Mouse (Mus musculus) stomach, postnatal 0 days (tissue): ENCODE data around the gene Hdc. TPM values are rescaled to one million over a fixed set of nuclear protein-coding genes. Genes with fewer than 3 reads are reported as not detected.

ENCODE experiments used
- ATAC-seq: fragments of 200-750 bp; cut with Nextera tagmentation; 2 replicates; pipeline ENCODE4 v1.8.0; 2017; ENCODE audit not compliant: low FRiP score, low TSS enrichment
- DNase-seq: peaks from one replicate; pipeline ENCODE4 v3.0.0-alpha.2; 2016; ENCODE audit warnings: low spot score
- H3K27ac ChIP-seq: fragments of 300-500 bp; sonication (generic); replicated peaks from 2 replicates; pipeline ENCODE4 v1.5.1; 2014; ENCODE audit warnings: mild to moderate bottlenecking, control low read depth
- H3K27me3 ChIP-seq: fragments of 300-500 bp; sonication (generic); 2 replicates; pipeline ENCODE4 v1.6.1; 2014; ENCODE audit warnings: low read length; ENCODE audit not compliant: control insufficient read depth, insufficient read depth
- H3K36me3 ChIP-seq: fragments of 300-500 bp; sonication (generic); 2 replicates; pipeline ENCODE4 v1.6.1; 2014; ENCODE audit warnings: low read length, mixed read lengths; ENCODE audit not compliant: control insufficient read depth, insufficient read depth
- H3K4me1 ChIP-seq: fragments of 300-500 bp; sonication (generic); replicated peaks from 2 replicates; pipeline ENCODE4 v1.6.1; 2014; ENCODE audit warnings: antibody characterized with exemption; ENCODE audit not compliant: control insufficient read depth, insufficient read depth
- H3K4me2 ChIP-seq: fragments of 300-500 bp; sonication (generic); replicated peaks from 2 replicates; pipeline ENCODE4 v1.6.1; 2014; ENCODE audit warnings: low read depth, mild to moderate bottlenecking, control low read depth, moderate library complexity
- H3K4me3 ChIP-seq: fragments of 300-500 bp; sonication (generic); 2 replicates; pipeline ENCODE4 v1.5.1; 2014; ENCODE audit warnings: low read depth, low read length, control low read depth
- H3K9ac ChIP-seq: fragments of 300-500 bp; sonication (generic); 2 replicates; pipeline ENCODE4 v1.6.1; 2014; ENCODE audit warnings: mild to moderate bottlenecking, low read length, control low read depth, mixed read lengths
- H3K9me3 ChIP-seq: fragments of 300-500 bp; sonication (generic); 2 replicates; pipeline ENCODE4 v1.6.1; 2016; ENCODE audit warnings: low read length; ENCODE audit not compliant: control insufficient read depth
- CTCF ChIP-seq: IDR thresholded peaks from 2 replicates; pipeline ENCODE4 v1.5.1; 2016; ENCODE audit warnings: antibody characterized with exemption, low read depth, mild to moderate bottlenecking, moderate library complexity
- EP300 ChIP-seq: optimal IDR thresholded peaks from 2 replicates; pipeline ENCODE3; 2016; ENCODE audit warnings: antibody characterized with exemption
- WGBS: fragments of 180-500 bp; shearing (Covaris S2); extraction: QIAGEN DNeasy Blood & Tissue Kit; methylation state at CpG from one replicate; pipeline ENCODE4 v1.1.7; 2014; 5-methylcytosine and 5-hydroxymethylcytosine counted together
- polyA plus RNA-seq: library from polyadenylated mRNA; unstranded; fragments of >200 nt; fragmentation: Nextera tagmentation; extraction: Ambion mirVana; gene quantifications from 2 replicates; pipeline ENCODE4 v1.2.1, GENCODE M21; 2015

Hdc gene
- polyA plus RNA-seq, 1 experiment from 2014 or later = 2.9 TPM

GRCm38 (mm10) chr2:126552357-126553290 lies 66.5 kb downstream of the Hdc start, which contains the start of gene Slc27a2:
Gene Slc27a2, plus strand, starts transcription at chr2:126552407.
- WGBS = 2% methylated on average over 61 of the region's 61 CpGs
- Histone ChIP-seq H3K9me3 (no peaks in the 10 kb centered on the region), H3K27me3 (peaks cover 5% of the 10 kb centered on the region; the same call in 1 of the 2 replicates), H3K9ac (peak within 1 kb of the TSS; percentile 38; the same call in 1 of the 2 replicates), H3K4me1 (no peaks in the 10 kb centered on the region), H3K36me3 (no peaks in the 10 kb centered on the region), H3K27ac (no peak within 1 kb of the TSS), H3K4me2 (peak within 1 kb of the TSS; percentile 93), H3K4me3 (peak within 1 kb of the TSS; percentile 45)
- DNase-seq (peak; percentile 53), ATAC-seq (0 out of 2 replicates have a peak, but pooled peaks have one; percentile 45)
- TF ChIP-seq EP300 (no peak), CTCF (no peak)

- Histone ChIP-seq H3K4me1 (no peaks in the 10 kb centered on the region), H3K9ac (no peak overlapping the region), H3K27me3 (peaks cover 5% of the 10 kb centered on the region; the same call in 1 of the 2 replicates), H3K36me3 (no peaks in the 10 kb centered on the region), H3K9me3 (no peaks in the 10 kb centered on the region), H3K4me3 (no peak overlapping the region), H3K4me2 (no peak overlapping the region), H3K27ac (no peak overlapping the region)
- 30% methylated on average over 5 of the region's 5 CpGs for whole genome bisulfite sequencing
- ATAC-seq (no peak; the same call in 1 of the 2 replicates), DNase-seq (no peak)
- TF ChIP-seq CTCF (no peak), EP300 (no peak)
These were observed 67.2 kb downstream of the Hdc start for GRCm38 (mm10) chr2:126551896-126552295.

GRCm38 (mm10) chr2:126551244-126551890 lies 67.7 kb downstream of the Hdc start:
- no peak overlapping the region for H3K4me3 ChIP-seq
- H3K27me3 ChIP-seq = peaks cover 5% of the 10 kb centered on the region; the same call in 1 of the 2 replicates
- no peak overlapping the region for H3K27ac ChIP-seq
- ATAC-seq (no peak), DNase-seq (no peak)
- no peaks in the 10 kb centered on the region for H3K4me1 ChIP-seq
- no peak for TF ChIP-seq EP300
- TF ChIP-seq CTCF = no peak
- no peaks in the 10 kb centered on the region for H3K36me3 ChIP-seq
- H3K4me2 ChIP-seq = no peak overlapping the region
- WGBS = 82% methylated on average over 8 of the region's 8 CpGs
- H3K9ac ChIP-seq = no peak overlapping the region
- no peaks in the 10 kb centered on the region for H3K9me3 ChIP-seq

GRCm38 (mm10) chr2:126549681-126550080 lies 69.4 kb downstream of the Hdc start:
- Histone ChIP-seq H3K4me3 (no peak overlapping the region), H3K4me1 (no peaks in the 10 kb centered on the region), H3K9ac (no peak overlapping the region), H3K27ac (no peak overlapping the region), H3K9me3 (no peaks in the 10 kb centered on the region), H3K27me3 (peaks cover 5% of the 10 kb centered on the region; the same call in 1 of the 2 replicates), H3K4me2 (no peak overlapping the region), H3K36me3 (no peaks in the 10 kb centered on the region)
- no peak for ATAC-seq
- TF ChIP-seq EP300 (no peak), CTCF (no peak)
- DNase-seq = no peak
- 65% methylated on average over 7 of the region's 7 CpGs for WGBS

GRCm38 (mm10) chr2:126546392-126546791 lies 72.7 kb downstream of the Hdc start:
- 65% methylated on average over 3 of the region's 3 CpGs for WGBS
- H3K27ac ChIP-seq = no peak overlapping the region
- no peak overlapping the region for H3K9ac ChIP-seq
- H3K4me2 ChIP-seq = no peak overlapping the region
- H3K36me3 ChIP-seq = no peaks in the 10 kb centered on the region
- ATAC-seq (no peak), DNase-seq (no peak)
- H3K27me3 ChIP-seq = no peaks in the 10 kb centered on the region
- H3K4me3 ChIP-seq = no peak overlapping the region
- TF ChIP-seq CTCF = no peak
- TF ChIP-seq EP300 = no peak
- H3K4me1 ChIP-seq = no peaks in the 10 kb centered on the region
- H3K9me3 ChIP-seq = no peaks in the 10 kb centered on the region
